Mouse (Mus musculus) fibroblast of lung, adult 2 months (primary cell): ENCODE data around the gene Slc38a3.
"Not testable (repeated sequence)": the region's sequence is repeated elsewhere in the genome, so short reads cannot be mapped to it uniquely, and the experiment has no call there.

Experiments
- DNase-seq: peaks from one replicate; pipeline ENCODE4 v3.0.0-alpha.2; 2011; ENCODE audit warnings: low read depth

Slc38a3 gene

DNA sequence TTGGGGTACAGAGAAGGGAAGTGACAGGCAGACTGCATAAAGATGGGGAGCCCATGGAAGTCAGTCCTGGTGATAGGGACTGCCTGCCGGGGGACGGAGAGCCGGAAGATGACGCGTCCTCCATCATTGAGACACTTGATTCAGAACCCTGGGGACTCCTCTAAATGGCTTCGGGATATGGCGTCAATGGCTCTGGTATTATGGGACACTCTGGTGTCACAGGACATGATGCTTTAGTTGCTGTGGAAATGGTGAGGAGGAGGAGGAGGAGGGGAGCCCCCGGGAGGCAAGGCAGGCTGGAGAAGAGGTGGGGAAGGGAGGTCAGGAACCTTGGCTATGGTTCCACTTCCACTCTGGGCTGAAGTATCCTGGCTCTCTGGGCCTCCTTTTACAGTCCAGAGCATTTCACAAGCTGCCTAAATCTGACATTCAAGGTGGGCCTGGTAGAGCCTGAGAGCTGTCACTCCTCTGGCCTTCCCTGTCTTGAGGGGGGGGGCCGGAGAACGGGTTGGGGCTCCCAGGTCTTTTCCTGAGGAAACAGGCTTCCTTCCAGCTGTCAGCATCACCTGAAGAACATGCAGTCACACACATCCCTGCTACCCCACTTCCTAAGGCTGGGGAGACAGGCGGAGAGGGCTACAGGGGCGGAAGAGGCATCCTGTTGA lies 26.2 kb upstream of the Slc38a3 start:
- DNase-seq, result no peak

- no peak for DNase-seq
Measured at GRCm38 (mm10) chr9:107694627-107695026, 25.3 kb upstream of the Slc38a3 start.

GRCm38 (mm10) chr9:107693433-107693987 lies 24.2 kb upstream of the Slc38a3 start:
- DNase-seq, result no peak

DNA sequence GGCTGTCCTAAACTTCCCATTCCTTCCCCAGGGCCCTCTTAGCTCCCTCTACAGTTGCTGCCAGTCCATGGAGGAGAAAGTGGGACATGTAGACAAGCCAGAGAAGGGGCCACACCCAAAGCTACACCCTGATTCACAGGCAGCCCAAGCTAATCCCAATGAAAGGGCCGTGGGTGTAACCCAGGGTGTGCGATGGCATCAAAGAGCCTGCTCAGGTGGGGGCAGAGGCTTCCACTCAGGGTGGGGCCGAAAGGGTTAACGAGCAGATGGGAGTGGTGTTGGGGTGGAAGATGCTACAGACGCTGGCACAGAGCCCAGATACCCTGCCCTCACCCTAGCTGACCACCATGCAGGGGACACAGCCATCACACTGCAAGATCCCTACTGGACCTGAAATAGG lies 23.5 kb upstream of the Slc38a3 start:
- no peak for DNase-seq

DNA sequence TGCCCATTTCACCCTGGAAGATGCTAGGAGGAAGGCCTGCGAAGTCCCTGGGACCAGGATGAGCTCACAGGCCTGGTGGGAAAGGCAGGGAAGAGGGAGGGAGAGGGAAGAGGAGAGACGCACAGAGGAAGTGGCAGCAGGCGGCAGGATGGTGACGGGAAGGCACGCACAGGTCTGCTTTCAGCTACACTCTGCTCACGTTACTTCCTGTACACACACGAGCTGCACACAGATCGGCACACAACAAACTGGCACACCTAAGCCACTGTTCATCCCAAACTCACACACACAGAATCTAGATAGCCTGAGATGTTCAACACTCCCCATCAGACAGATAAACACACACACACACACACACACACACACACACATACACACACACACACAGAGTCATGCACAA lies 21.1 kb upstream of the Slc38a3 start:
- DNase-seq, result no peak

GRCm38 (mm10) chr9:107688939-107689338 lies 19.6 kb upstream of the Slc38a3 start:
- DNase-seq, result no peak

DNA sequence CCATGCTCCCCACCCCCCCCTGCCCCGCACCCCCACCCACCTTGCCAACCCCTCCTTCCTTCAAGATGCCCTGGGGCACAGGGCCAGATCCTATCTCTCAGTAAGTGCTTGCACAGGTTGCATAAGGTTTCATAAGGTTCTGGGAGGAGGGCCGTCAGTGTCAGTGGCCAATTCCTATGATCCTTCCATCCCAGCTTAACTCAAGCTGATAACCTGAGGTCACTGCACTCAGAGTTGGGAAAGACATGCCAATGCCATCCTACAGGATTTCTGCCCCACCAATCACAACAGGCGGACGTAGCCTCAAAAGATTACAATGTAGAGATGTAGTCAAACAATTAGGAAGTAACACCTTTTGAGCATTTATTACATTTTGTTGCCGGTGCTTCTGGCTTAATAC lies 19.1 kb upstream of the Slc38a3 start:
- no peak for DNase-seq

DNA sequence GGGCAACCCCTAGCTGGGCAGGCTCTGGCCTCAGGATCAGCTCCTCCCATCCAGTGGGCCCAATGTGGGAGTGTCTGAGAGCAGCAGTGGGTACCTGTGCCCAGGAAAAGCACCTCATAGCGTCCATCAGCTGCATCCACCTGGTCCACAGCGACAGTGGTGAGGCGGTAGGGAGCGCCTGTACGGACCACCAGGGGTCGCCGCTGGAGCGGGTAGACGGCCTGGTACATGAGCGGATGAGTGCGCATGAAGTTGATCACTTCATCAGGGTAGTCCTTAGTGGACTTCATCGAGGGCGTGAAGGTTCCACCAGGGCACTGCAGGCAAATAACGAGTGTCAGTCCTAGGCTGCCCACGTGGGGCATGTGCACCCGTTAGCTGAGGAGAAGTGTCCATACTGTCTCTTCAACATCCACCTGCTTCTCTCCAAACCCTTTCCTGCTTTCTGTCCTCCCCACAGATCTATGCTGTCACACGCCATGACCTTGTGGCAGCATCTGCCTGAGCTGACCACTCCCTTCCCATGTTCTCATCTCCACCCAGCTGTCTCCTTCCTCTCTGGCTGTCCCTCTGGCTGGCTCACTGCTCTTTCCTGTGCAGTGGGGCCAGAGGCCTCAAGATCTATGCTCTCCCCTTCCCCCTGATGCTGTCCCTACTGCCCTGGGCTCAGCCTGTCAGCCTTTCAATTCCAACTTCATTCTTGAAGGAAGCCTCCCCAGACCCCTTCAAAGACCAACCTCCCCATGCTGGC lies 16.1 kb upstream of the Slc38a3 start:
- no peak for DNase-seq

GRCm38 (mm10) chr9:107682405-107682804 lies 13.1 kb upstream of the Slc38a3 start:
- no peak for DNase-seq

DNA sequence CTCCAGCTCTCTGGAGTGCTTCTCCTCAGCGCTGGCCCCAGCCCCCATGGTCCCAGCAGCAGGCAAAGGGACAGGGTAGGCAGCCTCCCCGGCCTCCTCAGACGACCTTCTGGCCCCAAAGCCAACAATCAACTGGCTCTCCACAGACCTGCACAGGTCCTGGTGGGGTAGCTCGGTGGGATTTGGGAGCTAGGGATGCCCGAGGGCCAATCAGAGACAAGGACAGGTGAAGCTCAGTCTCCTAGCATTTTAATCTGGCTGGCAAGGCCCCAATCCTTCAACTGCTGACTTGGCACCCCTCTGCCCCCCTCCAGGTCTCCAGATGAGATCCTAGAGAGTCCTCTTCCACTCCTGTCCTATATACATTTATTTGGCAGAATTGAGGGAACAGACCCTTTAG lies 10.2 kb upstream of the Slc38a3 start, which contains the start of gene Gnat1:
Gene Gnat1 (minus strand): TSS at position 212 of the 400 bp plus-strand sequence.
- DNase-seq, result no peak

DNA sequence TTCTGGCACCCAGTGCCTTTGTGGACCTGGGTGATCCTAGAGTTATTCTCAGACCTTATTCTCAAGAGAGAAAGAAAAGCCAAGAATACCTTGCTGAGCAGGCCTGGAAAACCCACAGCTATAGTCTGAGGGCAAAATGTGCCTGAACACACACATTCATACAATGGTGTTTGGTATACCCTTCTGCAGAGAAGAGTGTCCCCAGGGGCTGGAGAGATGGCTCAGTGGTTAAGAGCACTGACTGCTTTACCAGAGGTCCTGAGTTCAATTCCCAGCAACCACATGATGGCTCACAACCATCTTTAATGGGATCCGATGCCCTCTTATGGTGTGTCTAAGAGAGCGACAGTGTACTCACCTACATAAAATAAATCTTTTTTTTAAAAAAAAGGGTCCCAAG lies 9.5 kb upstream of the Slc38a3 start:
- no peak for DNase-seq

- DNase-seq, result not testable (repeated sequence)
Measured at GRCm38 (mm10) chr9:107677819-107678526, 8.6 kb upstream of the Slc38a3 start.

- DNase-seq, result no peak
Measured at GRCm38 (mm10) chr9:107677091-107677784, 7.9 kb upstream of the Slc38a3 start.

DNA sequence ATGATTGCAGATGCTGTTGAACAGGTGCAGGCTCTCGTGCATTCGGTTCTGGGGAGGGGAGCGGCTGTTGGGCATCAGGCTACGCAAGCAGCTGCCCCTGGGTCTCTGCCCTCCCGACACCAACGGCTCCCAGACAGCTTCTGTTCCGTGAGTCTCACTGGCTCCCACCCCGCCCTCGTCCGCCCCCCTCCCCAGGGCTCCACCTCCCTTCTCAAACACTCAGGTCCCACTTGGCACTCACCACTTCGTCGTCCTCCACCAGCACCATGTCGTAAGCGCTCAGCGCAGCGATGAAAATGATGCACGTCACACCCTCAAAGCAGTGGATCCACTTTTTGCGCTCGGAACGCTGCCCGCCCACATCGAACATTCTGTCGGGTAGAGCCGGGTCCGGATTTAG lies 7.0 kb upstream of the Slc38a3 start:
- DNase-seq, result no peak

GRCm38 (mm10) chr9:107675671-107676301 lies 6.5 kb upstream of the Slc38a3 start:
- DNase-seq, result no peak

DNA sequence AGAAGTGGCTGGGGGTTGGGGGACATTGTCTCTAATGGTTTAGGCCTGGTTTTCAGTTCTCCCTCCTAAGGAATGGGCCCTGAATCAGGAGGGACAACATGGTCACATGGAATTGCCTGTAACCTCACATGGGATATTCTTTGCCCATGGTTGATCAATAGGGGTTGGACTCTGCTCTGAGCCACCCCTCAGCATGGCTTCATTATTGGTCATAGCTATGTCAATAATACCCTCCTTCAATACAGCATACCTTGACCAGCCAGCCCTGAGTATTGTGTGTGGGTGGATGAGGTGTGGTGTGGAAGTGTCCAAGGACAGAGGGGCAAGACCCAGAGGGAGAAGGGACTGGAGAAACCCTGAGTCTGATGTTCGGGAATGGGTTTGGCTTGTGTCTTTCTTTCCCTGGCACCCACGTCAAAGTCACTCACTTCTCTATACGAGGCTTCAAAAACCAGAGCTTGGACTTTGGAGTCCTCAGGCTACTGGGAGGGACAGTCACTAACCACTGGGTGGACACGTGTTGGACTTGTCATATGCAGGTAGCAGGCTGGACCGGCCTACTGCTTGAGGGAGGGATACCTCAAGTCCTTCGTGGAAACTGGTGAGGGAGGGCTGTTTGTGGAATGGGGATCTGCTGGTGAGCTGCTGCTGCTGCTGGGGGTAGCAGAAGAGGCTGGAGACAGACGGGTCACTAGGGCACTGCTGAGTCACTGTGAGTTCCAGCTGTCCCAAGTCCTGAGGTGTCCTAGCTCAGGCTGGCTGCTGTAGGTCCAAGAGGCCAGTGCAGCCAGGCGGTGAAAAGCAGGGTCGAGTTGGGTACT lies 5.5 kb upstream of the Slc38a3 start:
- no peak for DNase-seq

DNA sequence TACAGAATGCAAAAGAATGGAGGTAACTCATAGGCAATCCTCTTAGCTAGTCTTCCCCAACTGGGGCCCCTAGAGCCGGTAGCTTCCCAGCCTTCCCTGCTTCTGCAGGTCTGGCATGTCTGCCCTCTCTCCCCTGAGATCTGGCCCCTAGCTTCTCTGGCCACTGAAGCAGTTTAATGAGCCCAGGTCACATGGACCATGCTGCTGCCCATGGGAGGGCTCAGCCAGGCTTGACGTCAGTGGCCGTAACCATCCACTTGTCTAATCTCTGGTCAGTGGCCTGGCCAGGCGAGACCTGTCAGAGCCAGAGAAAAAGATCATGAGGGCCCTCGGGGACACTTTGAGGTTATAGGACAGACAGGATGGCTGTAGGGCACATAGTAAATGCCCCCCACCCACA lies 929 bp upstream of the Slc38a3 start:
- no peak for DNase-seq

DNA sequence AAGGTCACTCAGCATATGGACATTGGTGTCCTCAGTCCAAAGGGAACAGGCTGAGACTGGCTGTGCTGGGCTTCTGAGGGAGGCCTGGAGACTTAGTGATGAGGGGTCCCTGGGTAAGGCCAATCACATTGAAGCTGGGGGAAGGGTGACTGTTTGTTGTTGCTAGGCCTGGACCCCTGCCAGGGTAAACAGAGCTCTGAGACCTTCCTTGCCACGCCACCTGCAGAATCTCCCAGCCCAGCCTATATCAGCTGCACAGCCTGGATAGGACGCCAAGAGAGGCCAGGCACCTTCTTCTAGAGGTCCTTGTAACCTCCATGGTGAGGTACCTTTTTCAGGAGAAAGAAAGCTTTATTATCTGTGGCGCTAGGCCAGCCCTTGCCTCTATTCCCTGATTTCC lies 414 bp downstream of the Slc38a3 start:
- no peak for DNase-seq

DNA sequence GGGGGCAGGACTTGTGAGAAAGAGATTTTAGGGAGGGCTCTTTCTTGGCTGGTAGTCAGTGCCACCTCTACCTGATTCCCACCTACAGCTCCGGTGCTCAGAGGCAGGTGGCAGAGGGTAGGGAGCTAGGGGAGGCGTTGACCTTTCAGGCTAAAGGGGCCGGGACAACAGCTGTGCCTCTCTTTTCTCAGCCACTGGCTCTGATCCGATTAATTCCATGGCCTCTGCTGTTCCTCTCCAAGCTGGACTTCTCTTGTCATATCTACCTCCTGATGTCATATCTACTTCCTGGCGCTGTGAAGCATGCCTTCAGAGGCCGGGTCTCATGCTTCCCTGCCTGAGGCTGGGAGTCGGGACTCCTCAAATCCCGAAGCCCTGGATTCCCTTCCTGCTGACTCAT lies 1.3 kb downstream of the Slc38a3 start:
- no peak for DNase-seq

GRCm38 (mm10) chr9:107667219-107667618 lies 2.1 kb downstream of the Slc38a3 start:
- DNase-seq, result no peak

- DNase-seq, result no peak
Measured at GRCm38 (mm10) chr9:107666751-107667205, 2.6 kb downstream of the Slc38a3 start.
